Mouse (Mus musculus) c-Kit-positive CD71-positive TER-119-negative erythroid progenitor cells, embryonic 14.5 days (primary cell): ENCODE measurements around the gene Leng1.
A peak's percentile ranks its signal among the peaks of the same experiment; 100 is the strongest.

Experiments used
- DNase-seq: peaks from one replicate; pipeline ENCODE4 v3.0.0-alpha.2; 2013; ENCODE audit warnings: low read depth

Leng1 gene

DNA sequence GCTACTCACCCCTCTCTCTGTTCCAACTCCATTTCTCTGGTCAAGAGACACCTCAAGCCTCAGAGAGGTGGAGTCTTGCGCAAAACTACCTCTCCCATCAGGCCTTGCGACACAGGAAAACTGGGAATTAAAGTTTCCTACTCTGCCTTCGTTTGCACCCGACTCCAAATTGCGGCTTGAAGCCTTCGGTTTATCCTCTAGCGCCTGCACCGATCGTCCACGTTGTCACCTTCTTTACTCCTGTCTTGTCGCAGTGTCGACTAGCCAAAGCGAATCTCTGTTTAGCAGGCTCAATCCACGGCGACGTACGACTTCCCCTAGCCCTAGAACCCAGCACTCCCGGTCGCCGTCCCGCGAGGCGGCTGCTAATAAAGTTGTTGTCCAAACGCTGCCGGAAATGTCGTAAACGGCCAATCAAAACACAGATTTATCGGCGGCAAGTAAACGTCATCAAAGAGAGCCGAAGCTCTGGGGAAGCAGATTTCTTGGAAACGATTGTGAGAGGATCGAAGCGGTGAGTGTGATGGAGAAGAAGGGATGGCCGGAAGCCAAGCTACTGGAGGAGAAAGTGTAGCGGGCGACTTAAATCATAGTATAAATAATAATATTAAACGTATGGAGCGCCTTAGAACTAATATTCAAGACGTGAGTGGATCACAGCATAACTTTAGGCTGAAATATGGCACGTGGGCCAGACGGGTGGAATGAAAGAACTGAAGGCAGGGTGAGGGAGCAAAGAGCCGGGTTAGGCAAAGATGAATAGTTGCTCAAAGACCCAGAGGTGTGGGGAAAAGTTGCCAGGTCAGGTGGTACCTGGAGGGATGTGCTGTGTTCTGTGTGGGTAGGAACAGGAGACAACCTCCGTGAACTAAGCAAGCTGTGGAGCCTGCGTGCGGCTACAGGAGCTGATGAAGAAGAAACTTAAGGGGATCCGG lies 35.8 kb downstream of the Leng1 start, which contains the start of the genes Tfpt and Prpf31:
Tfpt (minus strand) TSS at position 387 of the 935 bp plus-strand sequence.
Prpf31 (plus strand) TSS at position 443 of the 935 bp plus-strand sequence.
- peak; percentile 96 for DNase-seq

- no peak for DNase-seq
These were observed 36.6 kb downstream of the Leng1 start for GRCm38 (mm10) chr7:3629030-3629429.

GRCm38 (mm10) chr7:3617242-3617995 lies 48.2 kb downstream of the Leng1 start, which contains the start of gene Ndufa3:
TSS of gene Ndufa3 (plus strand) at chr7:3617373.
- DNase-seq: peak; percentile 90

- no peak for DNase-seq
These were observed 49.0 kb downstream of the Leng1 start for GRCm38 (mm10) chr7:3616389-3617241.

GRCm38 (mm10) chr7:3616057-3616388 lies 49.6 kb downstream of the Leng1 start, which contains the start of gene Oscar:
TSS of gene Oscar (minus strand) at chr7:3616157.
- DNase-seq: no peak

- no peak for DNase-seq
These were observed 51.6 kb downstream of the Leng1 start for GRCm38 (mm10) chr7:3614021-3614420.

DNA sequence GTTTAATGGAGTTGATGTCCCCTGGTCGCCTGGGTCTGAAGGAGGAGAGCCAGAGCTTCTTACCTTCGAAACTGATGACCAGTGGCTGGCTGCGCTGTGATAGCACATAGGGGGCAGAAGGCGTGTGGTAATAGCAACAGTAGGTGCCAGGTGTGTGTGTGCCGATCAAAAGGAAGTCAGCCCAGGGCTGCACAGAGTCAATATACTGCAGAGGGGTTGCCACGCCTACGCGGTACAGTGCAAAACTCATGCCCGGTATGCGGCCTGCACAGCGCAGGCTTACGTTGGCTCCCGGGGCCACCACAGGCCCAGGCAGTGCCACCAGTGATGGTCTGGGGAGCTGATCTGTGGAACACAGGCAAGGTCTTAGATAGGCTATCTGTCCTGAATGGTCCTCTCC lies 54.6 kb downstream of the Leng1 start:
- DNase-seq: no peak

DNA sequence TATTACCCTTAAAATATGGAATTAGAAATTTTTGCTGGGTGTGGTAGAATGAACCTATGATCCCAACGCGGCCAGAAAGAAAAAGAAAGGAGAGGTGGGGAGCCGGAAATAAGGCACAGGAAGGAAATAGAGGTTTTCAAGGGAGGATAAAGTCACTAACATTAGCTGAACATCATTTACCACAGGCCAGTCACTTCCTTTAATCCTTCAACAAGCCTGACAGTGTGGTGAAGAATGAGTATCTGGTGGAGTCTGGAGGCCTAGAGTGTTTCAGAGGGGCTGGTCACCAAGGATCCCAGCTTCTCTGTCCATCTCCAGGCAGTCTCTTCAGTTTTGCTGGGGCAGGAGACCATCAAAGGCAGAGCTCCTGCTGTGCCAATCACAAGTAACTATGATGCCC lies 55.2 kb downstream of the Leng1 start:
- DNase-seq: no peak
